Mouse (Mus musculus): ENCODE measurements at regions not wholly inside any gene's neighbourhood (a gene's known extent, or its start where the extent isn't known, plus 50 kb on each side); places are given as distances from the start of the nearest gene placed in this dataset.

DNA sequence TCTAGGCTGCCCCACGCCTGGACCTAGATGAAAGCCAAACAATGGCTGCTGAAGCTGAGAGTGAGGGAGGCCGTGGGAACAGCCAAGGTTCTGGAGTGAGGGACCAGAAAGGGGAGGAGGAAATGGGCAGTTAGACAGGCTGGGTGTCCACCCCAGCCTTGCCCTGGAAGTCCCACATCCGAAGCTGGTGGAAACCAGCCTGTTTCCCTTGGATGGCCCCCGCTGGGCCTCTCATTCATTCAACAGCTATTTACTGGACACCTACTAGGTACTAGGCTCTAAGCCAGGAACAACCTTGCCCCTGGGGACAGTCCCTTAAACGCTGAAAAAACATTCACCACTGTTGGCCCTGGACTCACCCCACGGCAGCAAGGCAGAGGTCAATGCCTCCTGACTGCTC lies 139.2 kb downstream of the Zfp36l2 start:
- Histone ChIP-seq H3K36me3 (replicated peaks; ENCODE audit: control insufficient read depth, insufficient read depth, low read length) (no peaks in the 10 kb centered on the region), H3K4me3 (ENCODE audit: low read depth, low read length) (no peak overlapping the region), H3K4me1 (ENCODE audit: control insufficient read depth, insufficient read depth) (peaks cover 10% of the 10 kb centered on the region), H3K9ac (replicated peaks; ENCODE audit: low read depth, low read length) (no peak overlapping the region), H3K27ac (ENCODE audit: low read depth) (peak overlapping the region; percentile 34), H3K27me3 (ENCODE audit: control insufficient read depth, insufficient read depth, low read length) (no peaks in the 10 kb centered on the region), H3K4me2 (ENCODE audit: low read depth, low read length) (no peak overlapping the region), H3K9me3 (replicated peaks; ENCODE audit: control insufficient read depth, low read length) (no peaks in the 10 kb centered on the region)
- 43% methylated on average over 6 of the region's 6 CpGs for WGBS
- TF ChIP-seq CTCF (IDR thresholded peaks at IDR 0.05; ENCODE audit: low read depth) (no peak), EP300 (IDR thresholded peaks at IDR 0.05; ENCODE audit: low read depth) (no peak)
- ATAC-seq (ENCODE audit: insufficient read depth, low read depth) (peak; percentile 59), DNase-seq (ENCODE audit: low spot score) (peak; percentile 32)

- no peak for ATAC-seq (ENCODE audit: insufficient read depth, low read depth)
- no peak overlapping the region for H3K27ac ChIP-seq (ENCODE audit: low read depth)
- 0 out of 2 replicates have a peak, but pooled peaks have one; percentile 10 for TF ChIP-seq CTCF (IDR thresholded peaks at IDR 0.05; ENCODE audit: low read depth)
- TF ChIP-seq EP300 (IDR thresholded peaks at IDR 0.05; ENCODE audit: low read depth), result no peak
- H3K4me1 ChIP-seq (ENCODE audit: control insufficient read depth, insufficient read depth), result peaks cover 10% of the 10 kb centered on the region
- H3K9me3 ChIP-seq (replicated peaks; ENCODE audit: control insufficient read depth, low read length), result no peaks in the 10 kb centered on the region
- H3K9ac ChIP-seq (replicated peaks; ENCODE audit: low read depth, low read length), result no peak overlapping the region
- no peak overlapping the region for H3K4me3 ChIP-seq (ENCODE audit: low read depth, low read length)
- H3K36me3 ChIP-seq (replicated peaks; ENCODE audit: control insufficient read depth, insufficient read depth, low read length), result no peaks in the 10 kb centered on the region
- 91% methylated on average over 1 of the region's 1 CpGs for WGBS
- no peak overlapping the region for H3K4me2 ChIP-seq (ENCODE audit: low read depth, low read length)
- DNase-seq (ENCODE audit: low spot score), result no peak
- H3K27me3 ChIP-seq (ENCODE audit: control insufficient read depth, insufficient read depth, low read length), result no peaks in the 10 kb centered on the region
Observed at GRCm38 (mm10) chr17:84047520-84047919, 140.2 kb downstream of the Zfp36l2 start.

DNA sequence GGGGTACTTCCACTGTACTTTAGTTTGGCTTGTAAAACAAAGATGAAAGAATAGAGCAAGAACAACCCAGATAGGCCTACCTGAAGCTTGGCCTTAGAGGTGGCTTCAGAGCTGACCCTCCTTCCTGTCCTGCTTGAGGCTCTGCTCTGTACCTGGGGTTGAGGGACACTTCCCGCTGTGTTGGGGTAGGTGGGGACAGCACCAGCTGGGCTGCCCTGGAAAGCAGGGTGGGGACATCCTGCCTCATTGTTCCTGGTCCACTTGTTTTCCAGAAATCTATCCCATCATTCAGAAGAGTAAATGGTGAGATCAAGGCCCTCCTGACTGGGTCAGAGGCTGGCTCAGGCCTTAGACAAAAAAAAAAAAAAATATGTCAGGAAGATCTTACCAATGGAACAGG lies 141.9 kb downstream of the Zfp36l2 start:
- no peak overlapping the region for H3K27ac ChIP-seq (ENCODE audit: low read depth)
- ATAC-seq (ENCODE audit: insufficient read depth, low read depth), result no peak
- 89% methylated on average over 1 of the region's 1 CpGs for WGBS

GRCm38 (mm10) chr17:84044472-84044936 lies 143.2 kb downstream of the Zfp36l2 start:
- peak; percentile 36 for DNase-seq (ENCODE audit: low spot score)
- TF ChIP-seq CTCF (IDR thresholded peaks at IDR 0.05; ENCODE audit: low read depth) (no peak), EP300 (IDR thresholded peaks at IDR 0.05; ENCODE audit: low read depth) (no peak)
- WGBS, result 45% methylated on average over 5 of the region's 5 CpGs
- H3K36me3 ChIP-seq (replicated peaks; ENCODE audit: control insufficient read depth, insufficient read depth, low read length), result no peaks in the 10 kb centered on the region
- H3K27ac ChIP-seq (ENCODE audit: low read depth), result peak overlapping the region; percentile 44
- H3K9me3 ChIP-seq (replicated peaks; ENCODE audit: control insufficient read depth, low read length), result no peaks in the 10 kb centered on the region
- H3K4me2 ChIP-seq (ENCODE audit: low read depth, low read length), result no peak overlapping the region
- no peak overlapping the region for H3K9ac ChIP-seq (replicated peaks; ENCODE audit: low read depth, low read length)
- ATAC-seq (ENCODE audit: insufficient read depth, low read depth), result peak; percentile 59
- H3K27me3 ChIP-seq (ENCODE audit: control insufficient read depth, insufficient read depth, low read length), result no peaks in the 10 kb centered on the region
- no peak overlapping the region for H3K4me3 ChIP-seq (ENCODE audit: low read depth, low read length)
- H3K4me1 ChIP-seq (ENCODE audit: control insufficient read depth, insufficient read depth), result peaks cover 10% of the 10 kb centered on the region

More for the DNA sequence above, 141.9 kb downstream of the Zfp36l2 start:
- no peaks in the 10 kb centered on the region for H3K27me3 ChIP-seq (ENCODE audit: control insufficient read depth, insufficient read depth, low read length)
- H3K36me3 ChIP-seq (replicated peaks; ENCODE audit: control insufficient read depth, insufficient read depth, low read length), result no peaks in the 10 kb centered on the region
- H3K9ac ChIP-seq (replicated peaks; ENCODE audit: low read depth, low read length), result no peak overlapping the region
- peaks cover 10% of the 10 kb centered on the region for H3K4me1 ChIP-seq (ENCODE audit: control insufficient read depth, insufficient read depth)
- no peak for DNase-seq (ENCODE audit: low spot score)
- TF ChIP-seq CTCF (IDR thresholded peaks at IDR 0.05; ENCODE audit: low read depth) (no peak), EP300 (IDR thresholded peaks at IDR 0.05; ENCODE audit: low read depth) (no peak)
- no peak overlapping the region for H3K4me2 ChIP-seq (ENCODE audit: low read depth, low read length)
- no peaks in the 10 kb centered on the region for H3K9me3 ChIP-seq (replicated peaks; ENCODE audit: control insufficient read depth, low read length)
- no peak overlapping the region for H3K4me3 ChIP-seq (ENCODE audit: low read depth, low read length)

DNA sequence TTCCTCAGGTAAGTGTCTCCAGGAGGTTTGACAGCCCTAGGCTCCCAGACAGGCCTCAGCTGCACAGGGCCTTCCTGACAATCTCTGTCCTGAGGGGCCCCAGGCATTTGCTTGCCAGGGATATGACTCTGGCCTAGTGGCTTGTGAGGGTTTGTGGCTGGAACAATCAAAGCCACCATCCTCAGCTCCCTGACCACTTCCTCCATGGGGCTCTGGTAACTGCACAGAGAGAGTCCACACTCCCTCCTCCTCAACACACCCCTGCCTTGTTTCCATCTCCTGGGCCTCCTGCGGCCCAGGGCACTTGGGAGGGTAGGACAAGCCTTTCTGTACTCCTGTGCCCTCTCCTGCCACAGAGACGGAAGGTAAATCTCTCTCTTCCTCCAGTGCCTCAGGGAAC lies 144.6 kb downstream of the Zfp36l2 start:
- Histone ChIP-seq H3K9ac (replicated peaks; ENCODE audit: low read depth, low read length) (no peak overlapping the region), H3K27me3 (ENCODE audit: control insufficient read depth, insufficient read depth, low read length) (no peaks in the 10 kb centered on the region), H3K27ac (ENCODE audit: low read depth) (no peak overlapping the region), H3K4me3 (ENCODE audit: low read depth, low read length) (no peak overlapping the region), H3K9me3 (replicated peaks; ENCODE audit: control insufficient read depth, low read length) (no peaks in the 10 kb centered on the region), H3K4me1 (ENCODE audit: control insufficient read depth, insufficient read depth) (peaks cover 14% of the 10 kb centered on the region), H3K36me3 (replicated peaks; ENCODE audit: control insufficient read depth, insufficient read depth, low read length) (no peaks in the 10 kb centered on the region), H3K4me2 (ENCODE audit: low read depth, low read length) (no peak overlapping the region)
- ATAC-seq (ENCODE audit: insufficient read depth, low read depth) (no peak), DNase-seq (ENCODE audit: low spot score) (no peak)
- 87% methylated on average over 2 of the region's 2 CpGs for WGBS
- TF ChIP-seq EP300 (IDR thresholded peaks at IDR 0.05; ENCODE audit: low read depth) (no peak), CTCF (IDR thresholded peaks at IDR 0.05; ENCODE audit: low read depth) (no peak)

DNA sequence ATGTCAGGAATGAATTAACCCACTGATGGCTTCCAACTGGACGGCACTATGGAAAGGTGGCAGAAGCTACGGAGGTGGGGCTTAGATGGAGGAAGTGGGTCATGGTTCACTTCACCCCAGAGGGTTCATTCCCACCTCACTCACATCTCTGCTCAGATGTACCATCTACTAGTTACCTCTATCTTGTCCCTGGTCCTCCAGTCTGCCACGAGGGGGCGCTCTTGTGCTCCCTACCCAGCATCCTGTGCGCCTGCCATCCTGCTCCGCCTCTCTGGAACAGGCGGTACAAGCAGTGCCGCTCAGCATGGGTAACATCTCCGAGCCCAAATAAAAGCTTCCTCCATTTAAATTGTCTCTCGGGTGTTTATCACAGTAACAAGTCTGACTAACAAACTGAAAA lies 148.3 kb downstream of the Zfp36l2 start:
- no peak overlapping the region for H3K4me2 ChIP-seq (ENCODE audit: low read depth, low read length)
- H3K9me3 ChIP-seq (replicated peaks; ENCODE audit: control insufficient read depth, low read length), result no peaks in the 10 kb centered on the region
- TF ChIP-seq EP300 (IDR thresholded peaks at IDR 0.05; ENCODE audit: low read depth), result no peak
- peak; percentile 20; the same call in 1 of the 2 replicates for TF ChIP-seq CTCF (IDR thresholded peaks at IDR 0.05; ENCODE audit: low read depth)
- H3K27ac ChIP-seq (ENCODE audit: low read depth), result no peak overlapping the region
- WGBS, result 76% methylated on average over 10 of the region's 10 CpGs
- no peak for ATAC-seq (ENCODE audit: insufficient read depth, low read depth)
- no peaks in the 10 kb centered on the region for H3K36me3 ChIP-seq (replicated peaks; ENCODE audit: control insufficient read depth, insufficient read depth, low read length)
- peaks cover 18% of the 10 kb centered on the region for H3K4me1 ChIP-seq (ENCODE audit: control insufficient read depth, insufficient read depth)
- no peak overlapping the region for H3K4me3 ChIP-seq (ENCODE audit: low read depth, low read length)
- DNase-seq (ENCODE audit: low spot score), result no peak
- H3K9ac ChIP-seq (replicated peaks; ENCODE audit: low read depth, low read length), result no peak overlapping the region
- no peaks in the 10 kb centered on the region for H3K27me3 ChIP-seq (ENCODE audit: control insufficient read depth, insufficient read depth, low read length)
